ENCODE assay signal across 9 mouse cellular contexts in the genomic region with DNA sequence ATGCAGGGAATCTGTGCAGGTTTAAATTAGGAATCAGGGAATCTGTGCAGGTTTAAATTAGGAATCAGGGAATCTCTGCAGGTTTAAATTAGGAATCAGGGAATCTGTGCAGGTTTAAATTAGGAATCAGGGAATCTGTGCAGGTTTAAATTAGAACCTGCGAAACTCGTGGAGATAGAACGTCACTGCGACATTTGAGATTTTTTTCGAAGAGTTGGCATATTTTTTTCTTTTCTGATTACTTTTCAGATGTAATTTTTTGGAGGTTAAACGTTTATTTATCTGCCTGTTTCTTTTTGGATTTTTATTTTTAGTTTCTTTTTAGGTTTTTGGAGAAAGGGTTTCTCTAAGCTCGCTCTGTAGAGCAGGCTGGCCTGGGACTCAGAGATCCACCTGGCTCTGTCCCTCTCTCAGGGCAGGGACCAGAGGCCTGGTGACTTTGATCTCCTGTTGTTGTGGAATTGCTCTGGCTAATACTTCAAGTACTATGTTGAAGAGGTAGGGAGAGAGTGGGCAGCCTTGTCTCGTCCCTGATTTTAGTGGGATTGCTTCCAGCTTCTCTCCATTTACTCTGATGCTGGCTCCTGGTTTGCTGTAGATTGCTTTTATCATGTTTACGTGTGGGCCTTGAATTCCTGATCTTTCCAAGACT. TPM values are rescaled to one million over a fixed set of nuclear protein-coding genes. Genes with fewer than 3 reads are reported as not detected.
A peak's percentile ranks its signal among the peaks of the same experiment; 100 is the strongest.
DNase-seq lines count a peak whose midpoint lies in the region; ATAC-seq and TF ChIP-seq lines count a peak whose summit lies in the region.
"Not testable (repeated sequence)": the region's sequence is repeated elsewhere in the genome, so short reads cannot be mapped to it uniquely, and the experiment has no call there.
"Had no signal": no experiment of that assay in that cellular context is flagged by ENCODE, and none has a peak within 500 bp of the region (broad histone marks: within the 10 kb centered on the region; RNA-seq: fewer than 3 reads in every experiment).

No protein-coding gene starts in this region.

- ATAC-seq in forebrain, embryonic 14.5 days: peak; percentile 83
- ATAC-seq in hindbrain, embryonic 11.5 days (ENCODE audit: low FRiP score): peak; percentile 84
- peak; percentile 62 for ATAC-seq in liver, embryonic 15.5 days (ENCODE audit: insufficient read depth)
- peak; percentile 79 for ATAC-seq in neural tube, embryonic 13.5 days (ENCODE audit: low read depth)
- ATAC-seq in stomach, postnatal 0 days (ENCODE audit: low FRiP score, low TSS enrichment): peak; percentile 67; the same call in 1 of the 2 replicates

- DNase-seq in CD4-positive helper T cell, adult 2 months (ENCODE audit: low read depth, low spot score): peak; percentile 28
- DNase-seq in cerebellum, adult 11-12 months: peak; percentile 60
- DNase-seq in forebrain, embryonic 14.5 days (ENCODE audit: low spot score); hindbrain, embryonic 11.5 days (ENCODE audit: low spot score); stomach, postnatal 0 days (ENCODE audit: low spot score): not testable (repeated sequence)
- peak; percentile 17 to 65 for DNase-seq in kidney, postnatal 25 days

- H3K27me3 ChIP-seq in forebrain, embryonic 14.5 days (replicated peaks; ENCODE audit: control insufficient read depth, insufficient read depth, low read length); hindbrain, embryonic 11.5 days (ENCODE audit: control insufficient read depth, insufficient read depth, low read length); liver, embryonic 15.5 days; neural tube, embryonic 13.5 days; stomach, postnatal 0 days (ENCODE audit: control insufficient read depth, insufficient read depth, low read length): not testable (repeated sequence)

- H3K4me1 ChIP-seq in forebrain, embryonic 14.5 days (ENCODE audit: control insufficient read depth, insufficient read depth, low read length); hindbrain, embryonic 11.5 days (replicated peaks; ENCODE audit: control insufficient read depth, insufficient read depth, low read length); liver, embryonic 15.5 days (replicated peaks); neural tube, embryonic 13.5 days (replicated peaks); stomach, postnatal 0 days (replicated peaks; ENCODE audit: control insufficient read depth, insufficient read depth): not testable (repeated sequence)

- not testable (repeated sequence) for TF ChIP-seq EP300 in stomach, postnatal 0 days (optimal IDR thresholded peaks at IDR 0.05)

- H3K36me3 ChIP-seq in forebrain, embryonic 14.5 days (ENCODE audit: control insufficient read depth, insufficient read depth, low read length); hindbrain, embryonic 11.5 days (ENCODE audit: control insufficient read depth, insufficient read depth, low read length); liver, embryonic 15.5 days (replicated peaks); neural tube, embryonic 13.5 days; stomach, postnatal 0 days (ENCODE audit: control insufficient read depth, insufficient read depth, low read length): not testable (repeated sequence)

- not testable (repeated sequence) for H3K4me3 ChIP-seq in forebrain, embryonic 14.5 days (ENCODE audit: low read depth, low read length); hindbrain, embryonic 11.5 days (ENCODE audit: low read depth, low read length); liver, embryonic 15.5 days (replicated peaks); neural tube, embryonic 13.5 days; stomach, postnatal 0 days (ENCODE audit: low read depth, low read length)

- WGBS in forebrain, embryonic 14.5 days: 60% methylated on average over 9 of the region's 9 CpGs
- 68% methylated on average over 9 of the region's 9 CpGs for WGBS in hindbrain, embryonic 11.5 days
- WGBS in liver, embryonic 15.5 days (ENCODE audit: insufficient replicate concordance): 59% methylated on average over 9 of the region's 9 CpGs
- WGBS in neural tube, embryonic 13.5 days: 70% methylated on average over 9 of the region's 9 CpGs
- 60% methylated on average over 7 of the region's 9 CpGs for WGBS in stomach, postnatal 0 days

- H3K27ac ChIP-seq in forebrain, embryonic 14.5 days (ENCODE audit: low read depth, low read length); hindbrain, embryonic 11.5 days (ENCODE audit: low read depth, low read length); liver, embryonic 15.5 days (replicated peaks); neural tube, embryonic 13.5 days (replicated peaks); stomach, postnatal 0 days (replicated peaks): not testable (repeated sequence)

- not testable (repeated sequence) for H3K9ac ChIP-seq in forebrain, embryonic 14.5 days (ENCODE audit: low read length); hindbrain, embryonic 11.5 days (ENCODE audit: low read depth, low read length); liver, embryonic 15.5 days; neural tube, embryonic 13.5 days; stomach, postnatal 0 days (ENCODE audit: low read length)

- H3K9me3 ChIP-seq in forebrain, embryonic 14.5 days (replicated peaks; ENCODE audit: control insufficient read depth, low read length); hindbrain, embryonic 11.5 days (ENCODE audit: control insufficient read depth, low read length); liver, embryonic 15.5 days (replicated peaks); neural tube, embryonic 13.5 days; stomach, postnatal 0 days (ENCODE audit: control insufficient read depth, low read length): not testable (repeated sequence)

- not testable (repeated sequence) for H3K4me2 ChIP-seq in forebrain, embryonic 14.5 days (ENCODE audit: low read length); hindbrain, embryonic 11.5 days (replicated peaks; ENCODE audit: low read depth, low read length); liver, embryonic 15.5 days; neural tube, embryonic 13.5 days; stomach, postnatal 0 days (replicated peaks; ENCODE audit: low read depth)

- TF ChIP-seq CTCF in stomach, postnatal 0 days (IDR thresholded peaks at IDR 0.05; ENCODE audit: low read depth): not testable (repeated sequence)

RNA-seq across cellular contexts. Expression of gene Gm21860, which starts 31.2 kb away (rescaled TPM):
- not detected in 2 replicates for polyA plus RNA-seq in forebrain, embryonic 14.5 days (2014; fragmentation: Nextera tagmentation; extraction: Ambion mirVana)
- polyA plus RNA-seq in hindbrain, embryonic 11.5 days (2014; fragmentation: Nextera tagmentation; extraction: Ambion mirVana): not detected in 2 replicates
- not detected in 2 replicates for polyA plus RNA-seq in liver, embryonic 15.5 days (2015; fragmentation: Nextera tagmentation; extraction: Ambion mirVana)
- polyA plus RNA-seq in neural tube, embryonic 13.5 days (2015; fragmentation: Nextera tagmentation; extraction: Ambion mirVana): not detected in 2 replicates
- polyA plus RNA-seq in stomach, postnatal 0 days (2015; fragmentation: Nextera tagmentation; extraction: Ambion mirVana): not detected in 2 replicates
- polyA plus RNA-seq: G1E had no signal
